Mouse (Mus musculus) forebrain, embryonic 12.5 days (tissue): ENCODE results near the gene Cacna1i. TPM values are rescaled to one million over a fixed set of nuclear protein-coding genes. Genes with fewer than 3 reads are reported as not detected.

Source experiments
- ATAC-seq: fragments of 200-750 bp; cut with Nextera tagmentation; 2 replicates; pipeline ENCODE4 v1.8.0; 2017; ENCODE audit warnings: moderate TSS enrichment; ENCODE audit not compliant: low FRiP score
- H3K27ac ChIP-seq: fragments of 300-500 bp; sonication (generic); 2 replicates; pipeline ENCODE4 v1.5.1; 2016; ENCODE audit warnings: mild to moderate bottlenecking
- H3K27me3 ChIP-seq: fragments of 300-500 bp; sonication (generic); 2 replicates; pipeline ENCODE4 v1.6.1; 2016; ENCODE audit warnings: mild to moderate bottlenecking
- H3K36me3 ChIP-seq: fragments of 300-500 bp; sonication (generic); replicated peaks from 2 replicates; pipeline ENCODE4 v1.6.1; 2016; ENCODE audit warnings: mild to moderate bottlenecking
- H3K4me1 ChIP-seq: fragments of 300-500 bp; sonication (generic); 2 replicates; pipeline ENCODE4 v1.6.1; 2016
- H3K4me2 ChIP-seq: fragments of 300-500 bp; sonication (generic); 2 replicates; pipeline ENCODE4 v1.6.1; 2016; ENCODE audit warnings: mild to moderate bottlenecking, moderate library complexity
- H3K4me3 ChIP-seq: fragments of 300-500 bp; sonication (generic); replicated peaks from 2 replicates; pipeline ENCODE4 v1.5.1; 2016; ENCODE audit warnings: mild to moderate bottlenecking
- H3K9ac ChIP-seq: fragments of 300-500 bp; sonication (generic); 2 replicates; pipeline ENCODE4 v1.6.1; 2016; ENCODE audit warnings: mild to moderate bottlenecking
- H3K9me3 ChIP-seq: fragments of 300-500 bp; sonication (generic); 2 replicates; pipeline ENCODE4 v1.6.1; 2016
- WGBS: fragments of 180-500 bp; shearing (Covaris S2); methylation state at CpG from one replicate; pipeline ENCODE4 v1.1.7; 2016; 5-methylcytosine and 5-hydroxymethylcytosine counted together
- polyA plus RNA-seq: library from polyadenylated mRNA; unstranded; fragments of >200 nt; fragmentation: Nextera tagmentation; extraction: Ambion mirVana; gene quantifications from 2 replicates; pipeline ENCODE4 v1.2.1, GENCODE M21; 2016

Cacna1i gene
- polyA plus RNA-seq, 1 experiment from 2014 or later, result 0.17 TPM

DNA sequence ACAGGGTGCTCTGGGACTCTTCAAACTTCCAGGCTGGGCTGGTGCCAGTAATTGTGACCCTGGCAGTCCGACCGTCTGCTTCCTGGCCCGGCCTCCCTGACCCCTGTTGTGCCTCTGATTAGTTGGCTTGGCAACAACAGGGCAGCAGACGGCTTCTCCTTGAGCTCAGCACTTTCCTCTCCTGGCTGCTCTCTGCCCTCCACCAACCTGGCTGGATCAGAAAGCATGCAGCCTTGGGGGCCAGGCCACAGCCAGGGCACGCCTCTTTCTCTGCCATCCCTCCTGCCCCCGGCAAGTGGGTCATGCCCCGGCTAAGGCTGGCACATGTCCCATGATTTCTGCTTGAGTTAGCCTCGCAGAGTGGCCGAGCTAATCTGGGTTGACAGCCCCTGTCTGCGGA is 56.0 kb downstream of the Cacna1i start:
- WGBS, result 46% methylated on average over 10 of the region's 10 CpGs
- Histone ChIP-seq H3K4me1 (peaks cover 4% of the 10 kb centered on the region; the same call in 1 of the 2 replicates), H3K9me3 (no peaks in the 10 kb centered on the region), H3K27ac (no peak overlapping the region), H3K9ac (no peak overlapping the region), H3K4me3 (no peak overlapping the region), H3K4me2 (no peak overlapping the region), H3K27me3 (no peaks in the 10 kb centered on the region), H3K36me3 (no peaks in the 10 kb centered on the region)
- ATAC-seq, result no peak

DNA sequence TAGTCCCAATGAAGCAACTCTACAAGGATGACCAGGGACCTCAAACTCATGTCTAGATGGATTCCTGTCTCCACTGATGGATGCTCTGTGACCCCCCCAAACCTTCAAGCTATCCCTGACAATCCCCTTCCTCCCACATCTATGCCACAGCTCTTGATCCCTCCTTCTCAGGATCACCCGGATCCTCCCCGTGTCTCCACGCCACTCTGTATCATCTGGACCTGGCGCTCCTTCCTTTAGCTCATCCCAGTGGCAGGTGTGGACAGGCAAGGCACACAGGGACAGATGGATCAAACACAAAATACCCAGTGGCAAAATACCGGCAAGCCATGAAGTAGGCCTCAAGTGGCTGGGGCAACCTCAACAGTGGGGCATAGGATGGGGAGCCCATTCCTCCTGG is 56.7 kb downstream of the Cacna1i start:
- no peaks in the 10 kb centered on the region for H3K36me3 ChIP-seq
- H3K9ac ChIP-seq, result no peak overlapping the region
- no peak overlapping the region for H3K27ac ChIP-seq
- H3K4me2 ChIP-seq, result no peak overlapping the region
- ATAC-seq, result no peak
- no peak overlapping the region for H3K4me3 ChIP-seq
- H3K4me1 ChIP-seq, result peaks cover 4% of the 10 kb centered on the region; the same call in 1 of the 2 replicates
- H3K9me3 ChIP-seq, result no peaks in the 10 kb centered on the region
- H3K27me3 ChIP-seq, result no peaks in the 10 kb centered on the region
- 95% methylated on average over 5 of the region's 5 CpGs for WGBS

DNA sequence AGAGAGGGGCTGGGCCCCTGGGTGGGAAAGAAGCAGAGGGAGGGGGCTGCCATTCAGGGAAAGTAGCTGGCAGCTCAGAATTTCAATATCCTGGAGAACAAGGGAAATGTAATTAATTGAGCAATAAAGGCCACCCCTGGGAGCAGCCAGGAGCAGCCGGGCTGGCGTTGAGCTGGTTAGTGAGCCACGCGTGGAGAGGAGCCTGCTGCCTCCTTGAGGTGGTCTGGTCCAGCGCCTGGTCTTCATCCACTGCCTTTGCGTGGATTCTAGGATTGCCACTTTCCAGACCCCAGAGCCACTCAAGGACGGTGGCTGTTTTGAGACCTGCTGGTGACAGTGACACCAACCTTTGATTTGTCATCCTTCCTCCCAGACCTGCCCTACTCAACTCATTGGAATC is 59.5 kb downstream of the Cacna1i start:
- H3K27me3 ChIP-seq, result no peaks in the 10 kb centered on the region
- H3K4me3 ChIP-seq, result no peak overlapping the region
- H3K9me3 ChIP-seq, result no peaks in the 10 kb centered on the region
- WGBS, result 76% methylated on average over 7 of the region's 7 CpGs
- peaks cover 4% of the 10 kb centered on the region; the same call in 1 of the 2 replicates for H3K4me1 ChIP-seq
- H3K4me2 ChIP-seq, result no peak overlapping the region
- no peaks in the 10 kb centered on the region for H3K36me3 ChIP-seq
- no peak for ATAC-seq
- H3K27ac ChIP-seq, result no peak overlapping the region
- no peak overlapping the region for H3K9ac ChIP-seq

DNA sequence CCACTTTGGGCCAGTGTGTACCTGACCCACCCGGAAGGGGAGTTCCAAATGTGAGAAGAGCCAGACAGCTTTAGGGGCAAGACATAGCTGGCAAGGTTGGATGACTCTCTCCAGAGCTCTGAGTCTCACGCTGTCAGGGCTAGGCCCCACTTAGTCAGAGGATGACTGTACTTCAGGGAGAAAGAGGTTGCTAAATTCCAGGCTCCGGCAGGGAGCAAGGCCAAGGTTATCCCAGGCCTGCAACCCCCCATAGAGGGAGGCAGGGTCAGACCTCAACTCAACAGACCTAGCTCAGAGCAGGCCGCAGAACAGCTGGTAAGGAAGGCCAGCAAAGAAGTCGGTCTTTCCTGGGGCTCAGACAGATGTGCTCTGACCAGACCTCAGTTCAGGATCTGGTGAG is 63.4 kb downstream of the Cacna1i start:
- H3K4me2 ChIP-seq, result no peak overlapping the region
- H3K4me3 ChIP-seq, result no peak overlapping the region
- H3K9ac ChIP-seq, result no peak overlapping the region
- H3K27me3 ChIP-seq, result no peaks in the 10 kb centered on the region
- 86% methylated on average over 5 of the region's 5 CpGs for WGBS
- no peak overlapping the region for H3K27ac ChIP-seq
- no peaks in the 10 kb centered on the region for H3K36me3 ChIP-seq
- no peaks in the 10 kb centered on the region for H3K4me1 ChIP-seq
- H3K9me3 ChIP-seq, result no peaks in the 10 kb centered on the region
- no peak for ATAC-seq

DNA sequence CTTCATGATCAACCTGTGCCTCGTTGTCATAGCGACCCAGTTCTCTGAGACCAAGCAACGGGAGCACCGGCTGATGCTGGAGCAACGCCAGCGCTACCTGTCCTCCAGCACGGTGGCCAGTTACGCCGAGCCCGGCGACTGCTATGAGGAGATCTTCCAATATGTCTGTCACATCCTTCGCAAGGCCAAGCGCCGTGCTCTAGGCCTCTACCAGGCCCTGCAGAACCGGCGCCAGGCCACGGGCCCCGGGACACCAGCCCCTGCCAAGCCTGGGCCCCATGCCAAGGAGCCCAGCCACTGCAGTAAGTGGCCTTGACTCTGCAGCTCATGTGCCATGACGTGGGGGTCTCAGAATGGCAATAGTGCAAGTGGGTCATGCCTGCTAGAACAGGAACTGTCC is 71.8 kb downstream of the Cacna1i start:
- no peaks in the 10 kb centered on the region for H3K36me3 ChIP-seq
- H3K27ac ChIP-seq, result no peak overlapping the region
- peaks cover 11% of the 10 kb centered on the region; the same call in 1 of the 2 replicates for H3K4me1 ChIP-seq
- ATAC-seq, result no peak
- H3K27me3 ChIP-seq, result no peaks in the 10 kb centered on the region
- WGBS, result 84% methylated on average over 19 of the region's 19 CpGs
- H3K4me3 ChIP-seq, result no peak overlapping the region
- no peak overlapping the region for H3K9ac ChIP-seq
- no peak overlapping the region for H3K4me2 ChIP-seq
- H3K9me3 ChIP-seq, result no peaks in the 10 kb centered on the region

DNA sequence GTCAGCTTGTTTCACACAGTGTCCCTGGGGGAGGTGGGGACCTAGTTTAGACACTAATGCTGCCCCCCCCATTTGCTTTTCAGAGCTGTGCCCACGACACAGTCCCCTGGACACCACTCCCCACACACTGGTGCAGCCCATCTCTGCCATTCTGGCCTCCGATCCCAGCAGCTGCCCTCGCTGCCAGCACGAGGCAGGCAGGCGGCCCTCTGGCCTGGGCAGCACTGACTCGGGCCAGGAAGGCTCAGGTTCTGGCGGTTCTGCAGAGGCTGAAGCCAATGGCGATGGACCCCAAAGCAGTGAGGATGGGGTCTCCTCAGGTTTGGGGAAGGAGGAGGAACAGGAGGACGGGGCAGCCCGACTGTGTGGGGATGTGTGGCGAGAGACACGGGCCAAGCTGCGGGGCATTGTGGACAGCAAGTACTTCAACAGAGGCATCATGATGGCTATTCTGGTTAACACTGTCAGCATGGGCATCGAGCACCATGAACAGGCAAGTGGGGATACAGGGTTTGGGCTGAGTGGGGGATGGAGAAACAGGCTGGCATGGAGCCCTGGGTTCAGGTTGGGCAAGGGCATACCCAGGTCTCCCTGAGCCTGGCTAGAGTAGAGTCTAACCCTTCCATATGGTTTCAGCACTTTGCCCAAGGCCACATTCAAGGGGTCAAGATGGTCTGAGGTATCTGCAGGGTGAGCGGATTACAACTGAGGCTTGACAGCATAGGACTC is 74.9 kb downstream of the Cacna1i start:
- Histone ChIP-seq H3K9ac (no peak overlapping the region), H3K36me3 (no peaks in the 10 kb centered on the region), H3K27ac (no peak overlapping the region), H3K4me2 (no peak overlapping the region), H3K4me1 (peaks cover 16% of the 10 kb centered on the region), H3K9me3 (no peaks in the 10 kb centered on the region), H3K4me3 (no peak overlapping the region), H3K27me3 (0 out of 2 replicates have a peak, but pooled peaks cover 15% of the 10 kb centered on the region)
- WGBS, result 90% methylated on average over 15 of the region's 15 CpGs
- 0 out of 2 replicates have a peak, but pooled peaks have one; percentile 9 for ATAC-seq

DNA sequence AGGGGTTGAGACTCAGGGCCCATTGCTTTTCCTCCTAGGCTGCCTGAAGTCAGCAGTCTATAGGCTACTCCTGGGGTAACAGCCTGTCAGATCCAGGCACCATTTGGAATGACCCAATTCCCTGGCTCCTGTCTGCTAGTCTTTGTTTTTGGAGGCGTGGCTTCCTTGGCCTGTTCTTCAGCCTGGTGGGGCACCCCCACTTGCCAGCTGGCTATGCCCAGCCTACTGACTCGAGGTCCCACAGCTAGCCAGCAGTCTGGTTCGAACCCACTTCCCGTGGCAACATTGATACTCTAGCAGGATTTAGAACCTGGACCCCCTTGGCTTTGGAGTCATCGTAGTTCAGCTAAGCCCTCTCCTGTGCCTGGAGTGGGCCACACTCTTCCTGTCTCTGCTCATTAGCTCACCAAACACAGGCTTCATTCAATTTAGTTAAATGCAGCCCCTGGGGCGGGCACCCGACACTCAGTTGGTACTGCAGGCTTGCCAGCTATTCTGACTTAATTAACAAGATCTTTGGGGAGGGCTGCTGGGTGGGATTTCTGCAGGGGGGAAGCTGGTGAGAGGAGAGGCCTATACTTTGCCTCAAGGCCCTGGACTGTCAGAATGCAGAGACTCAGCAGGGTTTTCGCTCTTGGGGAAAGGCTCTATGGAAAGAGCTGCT is 75.6 kb downstream of the Cacna1i start:
- 44% methylated on average over 8 of the region's 8 CpGs for WGBS
- peak; percentile 53; the same call in 1 of the 2 replicates for ATAC-seq
- H3K4me2 ChIP-seq, result no peak overlapping the region
- 0 out of 2 replicates have a peak overlapping the region, but pooled peaks have one; percentile 19 for H3K27ac ChIP-seq
- H3K36me3 ChIP-seq, result no peaks in the 10 kb centered on the region
- H3K4me1 ChIP-seq, result peaks cover 19% of the 10 kb centered on the region
- H3K9ac ChIP-seq, result no peak overlapping the region
- no peaks in the 10 kb centered on the region for H3K9me3 ChIP-seq
- no peak overlapping the region for H3K4me3 ChIP-seq
- peaks cover 15% of the 10 kb centered on the region; the same call in 1 of the 2 replicates for H3K27me3 ChIP-seq

DNA sequence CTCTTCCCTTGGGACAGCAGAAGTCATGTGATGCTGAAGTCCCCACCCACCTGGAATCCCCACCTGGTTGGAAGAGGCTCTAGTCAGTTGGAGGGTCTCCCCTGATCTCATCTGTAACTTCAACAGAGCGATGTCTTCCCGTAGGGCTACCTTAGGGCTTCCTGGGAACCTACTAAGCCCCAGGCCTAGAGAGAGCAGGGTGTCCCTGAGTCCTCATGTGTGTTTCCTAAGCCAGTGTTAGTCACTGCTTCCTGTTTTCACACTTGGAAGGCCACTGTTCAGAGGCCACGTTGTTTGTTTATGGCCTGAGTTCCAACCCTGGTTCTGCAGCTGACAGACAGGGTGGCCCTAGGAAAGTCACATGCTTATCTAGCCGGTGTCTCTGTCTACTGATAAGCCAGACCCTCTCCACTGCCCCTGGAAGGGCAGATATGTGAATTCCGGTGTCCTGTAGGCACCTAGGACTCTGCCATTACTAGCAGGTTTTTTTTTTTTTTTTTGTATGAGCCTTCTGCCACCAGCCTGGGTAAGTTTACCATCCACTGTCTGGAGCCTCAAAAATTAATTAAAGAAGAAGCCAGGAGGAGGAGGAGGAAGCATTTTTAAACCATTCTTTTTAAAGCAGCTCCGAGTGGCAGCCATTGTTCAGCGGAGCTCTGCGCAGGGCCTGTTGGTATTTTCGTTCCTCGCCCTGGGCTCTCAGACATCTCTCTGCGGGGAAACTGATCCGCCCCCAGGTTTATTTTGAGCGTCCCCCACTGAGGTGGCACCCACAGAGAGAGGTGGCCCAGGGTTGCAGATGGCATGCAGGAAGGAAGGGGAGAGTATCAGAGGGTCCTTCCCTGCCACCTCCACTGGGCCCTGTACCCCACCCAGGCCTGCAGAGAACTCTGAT is 77.0 kb downstream of the Cacna1i start:
- WGBS, result 71% methylated on average over 13 of the region's 13 CpGs
- no peak for ATAC-seq
- H3K4me3 ChIP-seq, result no peak overlapping the region
- no peaks in the 10 kb centered on the region for H3K36me3 ChIP-seq
- H3K27ac ChIP-seq, result no peak overlapping the region
- H3K9ac ChIP-seq, result no peak overlapping the region
- H3K27me3 ChIP-seq, result peaks cover 15% of the 10 kb centered on the region; the same call in 1 of the 2 replicates
- no peaks in the 10 kb centered on the region for H3K9me3 ChIP-seq
- H3K4me2 ChIP-seq, result no peak overlapping the region
- peaks cover 19% of the 10 kb centered on the region for H3K4me1 ChIP-seq

DNA sequence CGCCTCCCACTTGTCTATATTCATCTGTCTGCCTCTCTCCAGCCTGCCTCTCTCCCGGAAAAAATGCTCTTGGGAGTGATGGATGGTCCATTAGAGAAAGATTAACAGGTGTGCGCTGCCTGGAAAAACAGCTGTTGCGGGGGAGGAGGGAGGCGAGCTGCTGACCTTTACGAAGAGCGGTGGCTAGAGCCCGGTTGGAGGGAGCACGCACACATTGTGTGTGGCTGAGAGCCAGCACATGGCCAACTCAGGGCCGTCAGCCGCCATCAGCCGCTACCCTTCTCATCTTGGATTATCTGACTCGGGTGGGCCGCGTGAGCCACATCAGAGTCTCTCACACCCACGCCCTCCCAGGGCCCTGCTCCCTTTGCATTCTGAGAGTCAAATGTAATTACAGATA is 79.9 kb downstream of the Cacna1i start:
- Histone ChIP-seq H3K27ac (no peak overlapping the region), H3K27me3 (peaks cover 15% of the 10 kb centered on the region; the same call in 1 of the 2 replicates), H3K4me1 (peaks cover 19% of the 10 kb centered on the region), H3K4me2 (no peak overlapping the region), H3K4me3 (no peak overlapping the region), H3K36me3 (no peaks in the 10 kb centered on the region), H3K9me3 (no peaks in the 10 kb centered on the region), H3K9ac (no peak overlapping the region)
- 0 out of 2 replicates have a peak, but pooled peaks have one; percentile 27 for ATAC-seq
- 43% methylated on average over 16 of the region's 16 CpGs for WGBS

DNA sequence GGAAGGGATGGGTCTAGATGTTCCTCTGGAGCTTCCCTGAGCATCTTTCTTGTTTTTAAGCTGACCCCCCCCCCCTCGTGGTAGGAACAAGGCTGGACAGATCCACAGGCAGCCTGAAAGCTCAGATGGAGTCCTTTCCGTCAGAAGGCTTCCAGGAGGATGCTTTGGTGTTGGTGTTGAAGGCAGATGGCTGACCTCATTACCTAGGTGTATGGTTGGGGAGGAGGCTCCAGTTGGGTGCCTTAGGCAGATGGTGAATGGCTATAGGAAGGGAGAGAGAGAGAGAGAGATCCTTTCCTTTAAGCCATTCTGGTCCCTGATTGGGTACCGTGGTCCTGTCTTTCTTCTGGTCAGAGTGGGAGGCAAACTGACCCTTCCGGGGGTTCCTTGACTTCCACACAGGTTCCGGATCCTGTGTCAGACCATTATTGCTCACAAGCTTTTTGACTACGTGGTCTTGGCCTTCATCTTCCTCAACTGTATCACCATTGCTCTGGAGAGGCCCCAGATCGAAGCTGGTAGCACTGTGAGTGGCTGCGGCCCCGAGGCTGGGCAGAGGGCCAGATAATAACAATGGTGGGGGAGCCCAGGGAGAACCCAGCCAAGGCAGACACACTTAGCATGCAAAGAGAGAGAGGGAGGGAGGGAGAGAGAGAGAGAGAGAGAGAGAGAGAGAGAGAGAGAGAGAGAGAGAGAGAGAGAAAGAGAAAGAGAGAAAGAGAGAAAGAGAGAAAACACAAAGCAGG is 86.4 kb downstream of the Cacna1i start:
- Histone ChIP-seq H3K9ac (no peak overlapping the region), H3K27me3 (no peaks in the 10 kb centered on the region), H3K36me3 (no peaks in the 10 kb centered on the region), H3K27ac (no peak overlapping the region), H3K4me3 (no peak overlapping the region), H3K9me3 (no peaks in the 10 kb centered on the region), H3K4me2 (no peak overlapping the region), H3K4me1 (no peaks in the 10 kb centered on the region)
- no peak for ATAC-seq
- WGBS, result 69% methylated on average over 9 of the region's 9 CpGs

DNA sequence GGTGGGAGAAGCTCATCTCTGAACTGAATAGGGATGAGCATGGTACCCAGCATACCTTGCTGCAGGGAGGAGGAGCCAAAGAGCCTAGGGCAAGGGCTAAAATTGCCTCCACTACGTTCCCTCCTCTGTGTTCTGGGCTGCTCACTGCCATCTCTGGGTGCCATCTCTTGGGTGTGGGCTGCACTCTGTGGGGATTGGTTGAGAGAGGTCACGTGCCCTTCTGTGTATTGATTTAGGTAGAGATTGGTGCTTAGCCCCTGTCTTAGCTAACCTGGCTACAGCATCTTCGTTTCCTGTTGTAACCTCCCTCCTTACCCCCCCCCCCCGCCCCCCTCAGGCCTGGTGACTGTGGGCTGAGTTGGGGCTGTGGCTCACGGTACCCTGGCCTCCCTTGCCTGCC is 87.8 kb downstream of the Cacna1i start:
- Histone ChIP-seq H3K9ac (no peak overlapping the region), H3K36me3 (no peaks in the 10 kb centered on the region), H3K9me3 (no peaks in the 10 kb centered on the region), H3K4me1 (no peaks in the 10 kb centered on the region), H3K4me2 (no peak overlapping the region), H3K27me3 (no peaks in the 10 kb centered on the region), H3K27ac (no peak overlapping the region), H3K4me3 (no peak overlapping the region)
- no peak for ATAC-seq
- WGBS, result 63% methylated on average over 5 of the region's 5 CpGs
